Mouse (Mus musculus) ES-E14 (cell line): Measurements from ENCODE around the gene Wdr5. TPM values are rescaled to one million over a fixed set of nuclear protein-coding genes. Genes with fewer than 3 reads are reported as not detected.

ENCODE experiments used
- DNase-seq: peaks from one replicate; pipeline ENCODE4 v3.0.0-alpha.2; 2013; ENCODE audit warnings: low read depth, low spot score
- H3K27ac ChIP-seq: 2 replicates; pipeline ENCODE4 v1.5.1; 2012; ENCODE audit warnings: low read depth, mild to moderate bottlenecking, low read length, moderate library complexity, mixed read lengths; ENCODE audit not compliant: poor library complexity, insufficient read depth, severe bottlenecking
- H3K36me3 ChIP-seq: 2 replicates; pipeline ENCODE4 v1.6.1; 2012; ENCODE audit warnings: mild to moderate bottlenecking, low read length, moderate library complexity, mixed read lengths; ENCODE audit not compliant: control insufficient read depth, poor library complexity, insufficient read depth, severe bottlenecking
- H3K4me1 ChIP-seq, 2 experiments: fragments of 150-350 bp in 1 of 2; sonication (generic) in 1 of 2; 2 replicates each; pipeline ENCODE4 v1.6.1; 2012; ENCODE audit warnings: low read length in 2 of 2, mild to moderate bottlenecking in 1 of 2, mixed read lengths in 1 of 2; ENCODE audit not compliant: control insufficient read depth in 2 of 2, insufficient read depth in 2 of 2, poor library complexity in 1 of 2
- H3K4me3 ChIP-seq, 2 experiments: fragments of 150-350 bp in 1 of 2; sonication (generic) in 1 of 2; 2 replicates each; pipeline ENCODE4 v1.5.1; 2012; ENCODE audit warnings: low read length in 2 of 2, low read depth in 1 of 2, mild to moderate bottlenecking in 1 of 2, mixed read lengths in 1 of 2; ENCODE audit not compliant: insufficient read depth in 1 of 2, poor library complexity in 1 of 2, severe bottlenecking in 1 of 2
- H3K9ac ChIP-seq: 2 replicates; pipeline ENCODE4 v1.6.1; 2012; ENCODE audit warnings: low read depth, mild to moderate bottlenecking, low read length, mixed read lengths; ENCODE audit not compliant: poor library complexity, insufficient read depth, severe bottlenecking
- H3K9me3 ChIP-seq: fragments of 150-350 bp; sonication (generic); 2 replicates; pipeline ENCODE4 v1.6.1; 2012; ENCODE audit warnings: low read depth, mild to moderate bottlenecking, low read length; ENCODE audit not compliant: control insufficient read depth, insufficient read depth
- CHD2 ChIP-seq: IDR thresholded peaks from 2 replicates; pipeline ENCODE4 v1.6.1; 2014; ENCODE audit warnings: mild to moderate bottlenecking, low read depth, low read length, inconsistent platforms
- HCFC1 ChIP-seq: IDR thresholded peaks from 2 replicates; pipeline ENCODE4 v1.6.1; 2012; ENCODE audit warnings: low read length, inconsistent platforms, borderline replicate concordance; ENCODE audit not compliant: insufficient read depth
- MAFK ChIP-seq: IDR thresholded peaks from 2 replicates; pipeline ENCODE4 v1.6.1; 2014; ENCODE audit warnings: mild to moderate bottlenecking, low read depth, low read length, inconsistent platforms; ENCODE audit not compliant: insufficient read depth
- ZC3H11A ChIP-seq: IDR thresholded peaks from 2 replicates; pipeline ENCODE4 v1.6.1; 2012; ENCODE audit warnings: low read depth, mild to moderate bottlenecking, inconsistent platforms, low read length, borderline replicate concordance
- ZNF384 ChIP-seq: IDR thresholded peaks from 2 replicates; pipeline ENCODE4 v1.6.1; 2012; ENCODE audit warnings: low read depth, low read length, inconsistent platforms
- in situ Hi-C, 2 experiments: fragments of 600-800 bp; cut with MboI; formaldehyde crosslinking; loops; one replicate each; pipeline ENCODE4 v1.15.1; 2025; ENCODE audit warnings: low sequenced_read_pairs in 2 of 2, inconsistent platforms in 1 of 2; ENCODE audit not compliant: unreplicated experiment in 2 of 2
- total RNA-seq: library from RNA; depleted of rRNA; stranded (reverse); fragments of 300-350 nt; gene quantifications from 2 replicates; pipeline ENCODE4 v1.2.3, GENCODE M21; 2012; rRNA removed

Gene Wdr5
- 103 and 106 TPM in 2 replicates for total RNA-seq

GRCm38 (mm10) chr2:27514639-27515328, at the start of gene Wdr5:
Gene Wdr5 (plus strand): TSS chr2:27515157.
- peak within 1 kb of the TSS; percentile 81 to 96 for H3K4me3 ChIP-seq
- peaks cover 16% of the 10 kb centered on the region for H3K36me3 ChIP-seq
- TF ChIP-seq ZC3H11A = no peak
- TF ChIP-seq MAFK = no peak
- TF ChIP-seq HCFC1 = peak; percentile 74; the same call in 1 of the 2 replicates
- H3K4me1 ChIP-seq = peaks cover 1 to 10% of the 10 kb centered on the region in 2 experiments; a peak in 2 of 4 replicates
- DNase-seq = peak; percentile 89
- H3K9me3 ChIP-seq = no peaks in the 10 kb centered on the region
- H3K27ac ChIP-seq = peak within 1 kb of the TSS; percentile 72
- peak within 1 kb of the TSS; percentile 93 for H3K9ac ChIP-seq
- in situ Hi-C loops = no loop called here

- H3K4me3 ChIP-seq = no peak overlapping the region
- no peak overlapping the region for H3K27ac ChIP-seq
- TF ChIP-seq CHD2 (no peak), ZNF384 (no peak), MAFK (no peak), ZC3H11A (no peak), HCFC1 (no peak)
- H3K9me3 ChIP-seq = no peaks in the 10 kb centered on the region
- no peak for DNase-seq
- peaks cover 3 to 18% of the 10 kb centered on the region in 2 experiments; a peak in 2 of 4 replicates for H3K4me1 ChIP-seq
- H3K36me3 ChIP-seq = peaks cover 34% of the 10 kb centered on the region
- H3K9ac ChIP-seq = no peak overlapping the region
- in situ Hi-C loops = no loop called here
These were observed 45.5 kb upstream of the Wdr5 start for GRCm38 (mm10) chr2:27469292-27469990.

- TF ChIP-seq ZC3H11A = no peak
- Histone ChIP-seq H3K4me1 (peaks cover 3 to 18% of the 10 kb centered on the region in 2 experiments; a peak in 2 of 4 replicates), H3K9ac (no peak overlapping the region), H3K27ac (no peak overlapping the region), H3K9me3 (no peaks in the 10 kb centered on the region), H3K36me3 (peaks cover 32% of the 10 kb centered on the region), H3K4me3 (no peak overlapping the region)
- no peak for DNase-seq
- in situ Hi-C loops = no loop called here
These were observed 45.0 kb upstream of the Wdr5 start for GRCm38 (mm10) chr2:27469991-27470355.

GRCm38 (mm10) chr2:27470535-27470934, 44.4 kb upstream of the Wdr5 start:
- Histone ChIP-seq H3K36me3 (peaks cover 32% of the 10 kb centered on the region), H3K9ac (no peak overlapping the region)

More at GRCm38 (mm10) chr2:27470535-27470934, 44.4 kb upstream of the Wdr5 start:
- Histone ChIP-seq H3K4me3 (no peak overlapping the region), H3K9me3 (no peaks in the 10 kb centered on the region), H3K27ac (no peak overlapping the region), H3K4me1 (peaks cover 3 to 18% of the 10 kb centered on the region in 2 experiments; a peak in 2 of 4 replicates)
- in situ Hi-C loops = no loop called here
- no peak for DNase-seq
- TF ChIP-seq CHD2 = no peak
- no peak for TF ChIP-seq HCFC1
- no peak for TF ChIP-seq MAFK
- no peak for TF ChIP-seq ZNF384
- no peak for TF ChIP-seq ZC3H11A
